Comparison of ENCODE assay signal across 8 mouse cellular contexts in the genomic region with DNA sequence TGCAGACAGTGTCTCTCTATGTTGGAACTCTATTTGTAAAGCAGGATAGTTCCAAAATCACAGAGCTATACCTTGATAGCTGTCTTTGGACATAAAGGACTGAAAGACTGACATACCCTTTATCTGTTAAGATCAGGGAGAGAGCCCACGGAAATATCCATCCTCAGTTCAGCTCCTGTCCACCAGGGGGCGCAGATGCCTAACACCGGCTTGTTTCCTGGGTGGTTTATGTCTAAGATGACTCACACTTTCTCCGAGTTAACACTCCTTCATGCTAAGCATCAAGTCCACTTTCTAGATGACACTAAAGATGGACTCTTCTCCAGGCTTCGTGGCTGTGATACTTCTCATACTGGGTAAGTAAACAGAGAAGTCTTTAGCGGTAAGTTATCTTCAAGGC.
DNase-seq lines count a peak whose midpoint lies in the region; ATAC-seq and TF ChIP-seq lines count a peak whose summit lies in the region.
"Not testable (repeated sequence)": the region's sequence is repeated elsewhere in the genome, so short reads cannot be mapped to it uniquely, and the experiment has no call there.

No protein-coding gene starts in this region.

- TF ChIP-seq POLR2A in limb, embryonic 14.5 days (IDR thresholded peaks at IDR 0.05; ENCODE audit: borderline replicate concordance, extremely low read depth, insufficient read depth, insufficient read length): not testable (repeated sequence)

- not testable (repeated sequence) for H3K36me3 ChIP-seq in intestine, postnatal 0 days (ENCODE audit: control insufficient read depth, insufficient read depth); limb, embryonic 14.5 days (ENCODE audit: control insufficient read depth, insufficient read depth, low read length); splenic B cell, adult 2 months (ENCODE audit: control insufficient read depth, insufficient read depth, low read length, poor library complexity, severe bottlenecking)

- not testable (repeated sequence) for H3K9ac ChIP-seq in intestine, postnatal 0 days (ENCODE audit: low read depth, low read length); limb, embryonic 14.5 days (ENCODE audit: low read depth, low read length, severe bottlenecking)

- H3K27ac ChIP-seq in intestine, postnatal 0 days (ENCODE audit: low read depth, low read length); limb, embryonic 14.5 days (replicated peaks; ENCODE audit: low read depth, low read length): not testable (repeated sequence)

- peak; percentile 82 for ATAC-seq in common myeloid progenitor, adult 5-6 weeks (replicated peaks; ENCODE audit: low read depth, poor library complexity, severe bottlenecking)
- ATAC-seq in intestine, postnatal 0 days; limb, embryonic 14.5 days (ENCODE audit: low FRiP score, low read depth): not testable (repeated sequence)
- ATAC-seq in monocyte, adult 5-6 weeks (replicated peaks; ENCODE audit: insufficient number of reproducible peaks, low FRiP score, low TSS enrichment, poor library complexity, severe bottlenecking): 0 out of 2 replicates have a peak, but pooled peaks have one; percentile 31

- not testable (repeated sequence) for H3K9me3 ChIP-seq in intestine, postnatal 0 days (ENCODE audit: control insufficient read depth); limb, embryonic 14.5 days (ENCODE audit: control insufficient read depth, low read length)

- peak; percentile 77 for TF ChIP-seq CTCF in intestine, postnatal 0 days (IDR thresholded peaks at IDR 0.05; ENCODE audit: low read depth)

- not testable (repeated sequence) for H3K4me2 ChIP-seq in intestine, postnatal 0 days (replicated peaks; ENCODE audit: low read depth); limb, embryonic 14.5 days (replicated peaks; ENCODE audit: low read depth, low read length, severe bottlenecking)

- WGBS in intestine, postnatal 0 days: 21% methylated on average over 6 of the region's 6 CpGs
- WGBS in limb, embryonic 14.5 days: 31% methylated on average over 6 of the region's 6 CpGs

- peak; percentile 22 for DNase-seq in 416B (ENCODE audit: low read depth)
- DNase-seq in adrenal gland, adult 18-20 months (ENCODE audit: low spot score in 2 of 2): peak; percentile 8 to 24
- DNase-seq in frontal cortex, postnatal 36 days (ENCODE audit: low spot score in 2 of 2): peak; percentile 5 to 20
- DNase-seq in limb, embryonic 14.5 days (ENCODE audit: low spot score): peak; percentile 44
- DNase-seq in splenic B cell, adult 2 months (ENCODE audit: low read depth, low spot score): peak; percentile 42

- not testable (repeated sequence) for H3K4me1 ChIP-seq in intestine, postnatal 0 days (replicated peaks; ENCODE audit: control insufficient read depth, insufficient read depth, low read length); limb, embryonic 14.5 days (ENCODE audit: control insufficient read depth, insufficient read depth, low read length)

- H3K27me3 ChIP-seq in intestine, postnatal 0 days (replicated peaks; ENCODE audit: control insufficient read depth, insufficient read depth, low read length); limb, embryonic 14.5 days (ENCODE audit: control insufficient read depth, insufficient read depth, low read length); splenic B cell, adult 2 months (ENCODE audit: control insufficient read depth, insufficient read depth, low read length, poor library complexity, severe bottlenecking): not testable (repeated sequence)

- H3K4me3 ChIP-seq in intestine, postnatal 0 days (ENCODE audit: low read depth, low read length); limb, embryonic 14.5 days (replicated peaks; ENCODE audit: low read length): not testable (repeated sequence)
